Mouse (Mus musculus) brain, embryonic 14.5 days (tissue): Measurements from ENCODE around the gene Nr2f2. TPM values are rescaled to one million over a fixed set of nuclear protein-coding genes. Genes with fewer than 3 reads are reported as not detected.

Source experiments
- DNase-seq: peaks from one replicate; pipeline ENCODE4 v3.0.0-alpha.2; 2011; ENCODE audit warnings: low read depth
- CTCF ChIP-seq: fragments of 200-500 bp; IDR thresholded peaks from 2 replicates; pipeline ENCODE4 v1.5.1; 2012; ENCODE audit warnings: inconsistent platforms, mild to moderate bottlenecking, moderate library complexity, borderline replicate concordance; ENCODE audit not compliant: insufficient read depth, insufficient read length; ENCODE audit errors: extremely low read depth
- POLR2A ChIP-seq: fragments of 200-500 bp; IDR thresholded peaks from 2 replicates; pipeline ENCODE4 v1.6.1; 2012; ENCODE audit warnings: mild to moderate bottlenecking, inconsistent platforms, borderline replicate concordance; ENCODE audit not compliant: poor library complexity, insufficient read depth, insufficient read length, severe bottlenecking; ENCODE audit errors: extremely low read depth
- polyA plus RNA-seq: library from polyadenylated mRNA; depleted of rRNA; stranded (reverse); fragments of >200 nt; gene quantifications from 2 replicates; pipeline ENCODE4 v1.2.3, GENCODE M21; 2012

The Nr2f2 gene
- polyA plus RNA-seq, 1 experiment: 291 TPM

DNA sequence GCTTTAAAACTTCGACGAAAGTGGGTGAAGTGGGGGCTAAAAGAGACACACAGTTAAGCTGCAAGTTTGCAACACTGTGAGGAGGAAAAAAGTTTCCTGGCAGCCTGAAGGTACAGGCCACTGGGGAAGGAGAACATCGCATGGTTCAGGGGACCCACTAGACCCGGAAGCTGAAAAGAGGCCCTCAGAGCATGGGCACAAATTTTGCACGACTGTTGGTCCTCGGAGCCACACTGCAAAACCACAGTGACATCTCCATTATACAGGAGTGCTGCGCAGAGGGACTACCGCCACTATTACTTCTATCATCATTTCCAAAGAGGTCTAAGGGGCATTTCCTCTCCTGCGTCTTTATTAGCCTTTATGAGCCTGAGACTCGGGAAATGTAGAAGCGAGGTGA lies 32.7 kb downstream of the Nr2f2 start:
- DNase-seq: peak; percentile 35
- TF ChIP-seq CTCF (no peak), POLR2A (no peak)

DNA sequence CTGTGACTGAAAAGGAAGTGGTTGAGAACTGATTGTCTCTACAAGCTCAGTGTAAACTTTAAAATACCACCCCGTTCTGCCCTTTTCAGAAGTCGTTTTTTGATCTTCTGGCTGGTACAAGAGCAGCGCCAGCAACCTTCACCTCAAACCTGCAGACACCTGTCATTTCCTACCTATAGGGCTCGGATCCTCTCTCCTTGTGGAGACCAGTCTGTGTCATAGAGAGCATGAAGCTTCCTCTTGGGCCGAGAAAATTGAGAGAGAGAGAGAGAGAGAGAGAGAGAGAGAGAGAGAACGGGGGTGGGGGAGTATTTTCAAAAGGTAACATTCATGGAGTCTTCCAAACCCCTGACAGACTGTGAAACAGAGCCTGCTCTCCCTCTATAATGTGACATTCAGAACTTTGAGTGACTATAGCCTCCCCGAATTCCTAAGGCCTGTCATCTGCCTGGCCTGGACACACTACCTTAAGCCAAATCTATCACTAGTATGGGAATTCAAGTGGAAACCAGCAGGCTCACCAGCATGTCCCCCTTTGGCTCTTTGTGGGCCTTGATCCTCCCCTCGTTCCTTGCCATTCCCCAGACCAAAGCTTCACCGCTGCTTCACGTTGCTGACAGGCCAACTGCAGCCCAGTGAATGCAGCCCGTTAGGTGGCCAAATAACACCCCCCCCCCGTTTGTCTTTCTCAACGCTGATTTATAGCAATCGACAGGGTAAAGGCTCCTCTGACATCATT lies 33.4 kb downstream of the Nr2f2 start:
- TF ChIP-seq CTCF: no peak
- no peak for TF ChIP-seq POLR2A
- DNase-seq: peak; percentile 38

DNA sequence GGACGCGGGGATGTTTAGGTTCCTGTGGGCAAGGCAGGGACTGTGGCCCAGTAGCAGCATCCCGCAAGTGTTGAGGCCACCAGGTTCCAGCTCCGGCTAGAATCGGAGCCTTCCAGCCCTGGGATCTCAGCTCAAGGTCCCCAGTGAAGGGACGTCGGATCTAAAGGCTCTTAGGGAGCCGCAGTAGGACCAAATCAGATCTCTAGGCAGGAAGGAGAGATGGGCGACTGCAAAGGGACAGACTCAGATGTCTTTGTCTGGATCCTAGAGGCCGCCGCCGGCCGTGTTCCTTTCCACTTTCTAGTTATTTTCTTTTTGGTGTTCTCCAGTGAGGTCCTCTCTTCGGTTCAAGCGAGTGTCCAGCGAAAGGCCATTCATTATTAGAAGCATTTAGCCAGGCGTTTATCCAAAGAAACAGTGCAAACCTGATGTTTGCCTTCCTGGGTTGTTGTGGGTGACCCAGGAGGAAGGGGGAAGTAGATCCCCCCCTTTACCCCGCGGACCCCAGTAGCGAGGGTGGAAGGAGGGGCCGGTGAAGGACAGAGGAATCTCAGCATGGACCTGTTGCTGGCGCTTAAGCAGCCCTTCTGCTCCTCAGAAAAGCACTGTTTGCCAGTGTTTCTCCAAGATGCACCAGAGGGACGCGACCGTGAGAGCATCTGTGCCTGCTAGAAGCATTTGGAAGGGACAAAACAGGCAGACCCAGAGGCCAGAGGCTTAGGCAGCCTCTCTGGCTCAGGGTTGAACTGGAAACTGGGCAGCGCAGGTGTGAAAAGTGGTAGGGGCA lies 34.3 kb downstream of the Nr2f2 start:
- TF ChIP-seq CTCF (no peak), POLR2A (no peak)
- DNase-seq: peak; percentile 59

DNA sequence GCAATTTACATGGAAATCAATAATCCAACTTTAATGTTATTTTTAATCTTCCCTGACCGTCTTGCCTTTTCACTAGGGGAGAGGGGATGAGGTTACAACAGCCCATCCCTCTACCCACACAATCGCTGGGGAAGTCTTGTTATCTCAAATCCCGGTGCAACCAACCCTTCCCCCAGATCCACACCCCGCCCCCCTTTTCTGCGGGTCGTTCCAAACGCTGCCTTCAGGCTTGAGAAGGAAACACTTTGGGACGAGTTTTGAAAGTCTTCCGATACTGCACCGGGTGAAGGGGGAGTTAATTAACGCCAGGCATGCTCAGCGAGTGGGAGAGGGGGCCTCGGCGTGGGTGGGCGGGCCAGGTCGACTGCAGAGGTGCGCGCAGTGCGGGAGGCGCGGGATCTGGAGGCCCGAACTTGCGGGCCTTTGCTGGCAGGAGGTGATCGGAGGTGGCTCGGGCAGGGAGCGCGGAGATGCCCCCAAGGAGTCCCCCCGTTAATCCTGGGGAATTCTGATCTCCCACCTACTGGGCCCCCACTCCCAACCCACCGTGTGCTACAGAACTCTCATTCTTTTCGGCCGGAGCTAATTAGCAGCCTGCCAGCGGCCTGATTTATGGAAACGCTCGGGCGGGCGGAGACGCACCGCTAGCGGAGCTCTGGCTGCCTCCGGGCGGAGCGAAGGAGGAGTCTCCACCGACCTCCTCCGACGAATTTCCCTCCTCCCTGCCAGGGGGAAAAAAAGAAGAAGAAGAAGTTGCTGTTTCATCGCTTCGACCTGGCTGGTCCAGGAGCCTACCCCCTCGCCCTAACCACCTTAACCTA lies 35.1 kb downstream of the Nr2f2 start:
- DNase-seq: peak; percentile 88
- TF ChIP-seq CTCF (no peak), POLR2A (no peak)

- no peak for TF ChIP-seq CTCF
- DNase-seq: peak; percentile 76
Observed at GRCm38 (mm10) chr7:70330761-70331242, 35.7 kb downstream of the Nr2f2 start.

- TF ChIP-seq CTCF (no peak), POLR2A (no peak)
- DNase-seq: peak; percentile 66
Observed at GRCm38 (mm10) chr7:70330207-70330562, 36.4 kb downstream of the Nr2f2 start.

DNA sequence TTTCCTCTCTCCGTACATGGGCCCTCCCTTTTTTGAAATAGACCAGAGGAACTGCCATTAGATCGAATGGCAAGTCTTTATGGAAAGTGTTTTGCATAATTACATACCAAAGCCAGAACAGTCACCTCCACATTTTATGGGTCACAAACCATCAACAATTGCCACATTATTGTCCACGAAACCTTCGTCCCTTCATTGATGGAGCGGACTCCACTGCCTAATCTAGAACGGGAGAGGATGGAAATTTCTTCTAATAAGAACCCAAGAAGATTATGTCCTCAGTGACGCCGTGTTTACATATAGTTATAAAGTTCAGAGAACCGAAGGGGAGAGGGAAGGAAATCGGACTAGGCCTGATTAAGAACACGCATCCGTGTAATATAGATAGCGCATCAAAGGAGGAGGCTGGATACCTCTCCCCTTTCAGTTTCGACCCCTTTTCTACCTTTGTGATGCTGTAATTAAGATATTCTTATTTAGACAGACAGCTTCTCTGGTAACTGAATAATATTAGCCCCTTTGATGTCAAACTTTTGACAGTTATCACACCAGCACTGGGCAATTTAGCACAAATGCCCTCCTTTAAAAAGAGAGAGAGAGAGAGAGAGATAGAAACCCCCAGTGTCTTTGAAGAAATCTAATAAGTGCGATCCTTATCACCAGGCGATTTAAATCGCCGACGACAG lies 36.9 kb downstream of the Nr2f2 start:
- TF ChIP-seq POLR2A (no peak), CTCF (no peak)
- peak; percentile 77 for DNase-seq

GRCm38 (mm10) chr7:70329037-70329516 lies 37.5 kb downstream of the Nr2f2 start:
- TF ChIP-seq CTCF (no peak), POLR2A (no peak)
- DNase-seq: no peak

- TF ChIP-seq POLR2A (no peak), CTCF (no peak)
- peak; percentile 62 for DNase-seq
Observed at GRCm38 (mm10) chr7:70328206-70329036, 38.1 kb downstream of the Nr2f2 start.

DNA sequence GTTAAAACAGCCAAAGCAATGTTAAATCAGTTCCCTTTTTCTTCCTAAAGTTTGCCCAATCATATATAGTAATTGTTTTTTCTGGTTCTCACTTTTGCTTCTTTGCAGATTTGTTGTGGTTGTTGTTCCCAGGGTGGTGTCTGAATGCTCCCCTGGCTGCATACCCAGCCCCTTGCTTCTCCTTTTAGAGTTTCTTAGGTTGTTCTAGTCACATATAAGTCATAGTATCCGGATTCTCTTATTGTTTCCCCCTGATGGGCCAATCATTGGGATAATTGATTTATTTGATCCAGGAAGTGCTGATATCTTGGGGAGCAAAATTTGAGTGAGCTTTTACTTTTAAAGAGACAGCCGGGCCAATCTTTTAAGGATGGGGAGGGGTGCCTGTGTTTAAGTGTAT lies 39.3 kb downstream of the Nr2f2 start:
- TF ChIP-seq CTCF (no peak), POLR2A (no peak)
- peak; percentile 44 for DNase-seq
